25 mouse cellular contexts compared by ENCODE assay signal in genomic region chr11:113206099-113206498, GRCm38 (mm10).
A peak's percentile ranks its signal among the peaks of the same experiment; 100 is the strongest.
DNase-seq lines count a peak whose midpoint lies in the region; ATAC-seq and TF ChIP-seq lines count a peak whose summit lies in the region.
"Had no signal": no experiment of that assay in that cellular context is flagged by ENCODE, and none has a peak within 500 bp of the region (broad histone marks: within the 10 kb centered on the region; RNA-seq: fewer than 3 reads in every experiment).

No protein-coding gene starts in this region.

- 38% methylated on average over 10 of the region's 10 CpGs for WGBS in hindbrain, postnatal 0 days
- 69% methylated on average over 10 of the region's 10 CpGs for WGBS in hindbrain, embryonic 13.5 days

- H3K27ac ChIP-seq in hindbrain, postnatal 0 days = no peak overlapping the region
- H3K27ac ChIP-seq in hindbrain, embryonic 13.5 days = no peak overlapping the region
- H3K27ac ChIP-seq: embryonic facial prominence, embryonic 15.5 days; macrophage; midbrain, embryonic 10.5 days; neural tube, embryonic 12.5 days had no signal

- no peak for TF ChIP-seq CTCF in hindbrain, postnatal 0 days (IDR thresholded peaks at IDR 0.05; ENCODE audit: low read depth)
- no peak for TF ChIP-seq CTCF in brain, embryonic 14.5 days (IDR thresholded peaks at IDR 0.05; ENCODE audit: borderline replicate concordance, extremely low read depth, insufficient read depth, insufficient read length)

- no peak overlapping the region for H3K4me2 ChIP-seq in hindbrain, postnatal 0 days (ENCODE audit: low read depth, low read length)
- no peak overlapping the region for H3K4me2 ChIP-seq in hindbrain, embryonic 13.5 days
- H3K4me2 ChIP-seq: embryonic facial prominence, embryonic 15.5 days; heart, embryonic 11.5 days; neural tube, embryonic 12.5 days had no signal

- no peaks in the 10 kb centered on the region for H3K36me3 ChIP-seq in hindbrain, postnatal 0 days (ENCODE audit: insufficient read depth, low read length)
- no peaks in the 10 kb centered on the region for H3K36me3 ChIP-seq in hindbrain, embryonic 13.5 days
- H3K36me3 ChIP-seq: embryonic facial prominence, embryonic 15.5 days; midbrain, embryonic 10.5 days; neural tube, embryonic 12.5 days had no signal

- H3K27me3 ChIP-seq in hindbrain, postnatal 0 days (ENCODE audit: insufficient read depth, low read length) = no peaks in the 10 kb centered on the region
- peaks cover 4% of the 10 kb centered on the region; the same call in 1 of the 2 replicates for H3K27me3 ChIP-seq in hindbrain, embryonic 13.5 days
- H3K27me3 ChIP-seq: embryonic facial prominence, embryonic 15.5 days; neural tube, embryonic 12.5 days had no signal

- ATAC-seq in hindbrain, postnatal 0 days = no peak
- no peak for ATAC-seq in hindbrain, embryonic 13.5 days (ENCODE audit: low FRiP score)
- ATAC-seq: intestine, embryonic 16.5 days; lung, postnatal 0 days had no signal

- H3K4me3 ChIP-seq in hindbrain, postnatal 0 days (ENCODE audit: low read length) = no peak overlapping the region
- H3K4me3 ChIP-seq in hindbrain, embryonic 13.5 days = no peak overlapping the region
- H3K4me3 ChIP-seq: embryonic facial prominence, embryonic 15.5 days; midbrain, embryonic 10.5 days; neural tube, embryonic 12.5 days had no signal

- H3K4me1 ChIP-seq in hindbrain, postnatal 0 days (ENCODE audit: insufficient read depth, low read length) = 0 out of 2 replicates have a peak, but pooled peaks cover 5% of the 10 kb centered on the region
- no peaks in the 10 kb centered on the region for H3K4me1 ChIP-seq in hindbrain, embryonic 13.5 days (replicated peaks)

- peak; percentile 75 for DNase-seq in hindbrain, postnatal 0 days (ENCODE audit: low spot score)
- peak; percentile 67 for DNase-seq in right cerebral cortex, postnatal 4 days
- DNase-seq in right cerebral cortex, postnatal 25 days = no peak
- peak; percentile 86 for DNase-seq in brain, embryonic 14.5 days (ENCODE audit: low read depth)
- DNase-seq in naive thymus-derived CD4-positive, alpha-beta T cell, adult 2 months (ENCODE audit: low read depth) = peak; percentile 76
- no peak for DNase-seq in thymus, postnatal 25 days
- no peak for DNase-seq in embryo, embryonic 10.5 days (ENCODE audit: low spot score)
- DNase-seq: adrenal gland, postnatal 36 days; cerebellum, adult 18-20 months; cerebellum, postnatal 25 days; gastrocnemius, postnatal 10 days; heart, adult 11 months; heart, postnatal 10 days; kidney, adult 9 months; kidney, postnatal 14 days; spleen, adult 18-20 months; thymus, postnatal 14 days had no signal

- no peak for TF ChIP-seq POLR2A in brain, embryonic 14.5 days (IDR thresholded peaks at IDR 0.05; ENCODE audit: borderline replicate concordance, extremely low read depth, insufficient read depth, insufficient read length, poor library complexity, severe bottlenecking)

- no peak overlapping the region for H3K9ac ChIP-seq in hindbrain, postnatal 0 days (replicated peaks; ENCODE audit: low read length)
- no peak overlapping the region for H3K9ac ChIP-seq in hindbrain, embryonic 13.5 days
- H3K9ac ChIP-seq: embryonic facial prominence, embryonic 15.5 days; neural tube, embryonic 12.5 days had no signal

- H3K9me3 ChIP-seq in hindbrain, postnatal 0 days (ENCODE audit: low read length) = no peaks in the 10 kb centered on the region
- H3K9me3 ChIP-seq in hindbrain, embryonic 13.5 days = no peaks in the 10 kb centered on the region
- H3K9me3 ChIP-seq: embryonic facial prominence, embryonic 15.5 days; midbrain, embryonic 10.5 days; neural tube, embryonic 12.5 days had no signal

Comparison
In these comparisons a context has a peak if more than half of its experiments do, and no peak if none do; other contexts are left out.
1. DNase-seq: peak in hindbrain, postnatal 0 days (single experiment), right cerebral cortex, postnatal 4 days (single experiment), brain, embryonic 14.5 days (single experiment) and naive thymus-derived CD4-positive, alpha-beta T cell, adult 2 months (single experiment); none in right cerebral cortex, postnatal 25 days (single experiment), thymus, postnatal 25 days (single experiment) and embryo, embryonic 10.5 days (single experiment).